Mouse (Mus musculus): ENCODE data around the gene Rasgef1b.

Gene Rasgef1b

DNA sequence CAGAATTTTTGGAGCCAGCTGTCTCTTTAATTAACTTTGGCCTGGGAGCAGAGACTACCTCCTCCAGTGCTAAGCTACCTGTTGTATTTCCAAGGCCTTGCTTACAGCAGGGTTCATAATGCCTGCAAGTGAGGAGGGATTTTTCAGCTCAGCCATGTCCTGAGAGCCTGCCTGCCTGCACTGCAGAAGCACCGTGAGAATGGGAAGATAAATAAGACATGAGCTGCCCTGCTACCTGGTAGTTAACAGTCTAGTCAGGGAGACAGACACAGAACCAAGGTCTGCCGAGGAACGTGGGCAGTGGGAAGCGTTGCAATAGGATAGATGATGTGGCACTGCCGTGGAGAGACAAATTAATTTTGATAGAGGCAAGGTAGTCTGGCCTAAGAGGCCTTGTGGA is 277.4 kb downstream of the Rasgef1b start:
- no peak for DNase-seq (ENCODE audit: low spot score in 2 of 2)

DNA sequence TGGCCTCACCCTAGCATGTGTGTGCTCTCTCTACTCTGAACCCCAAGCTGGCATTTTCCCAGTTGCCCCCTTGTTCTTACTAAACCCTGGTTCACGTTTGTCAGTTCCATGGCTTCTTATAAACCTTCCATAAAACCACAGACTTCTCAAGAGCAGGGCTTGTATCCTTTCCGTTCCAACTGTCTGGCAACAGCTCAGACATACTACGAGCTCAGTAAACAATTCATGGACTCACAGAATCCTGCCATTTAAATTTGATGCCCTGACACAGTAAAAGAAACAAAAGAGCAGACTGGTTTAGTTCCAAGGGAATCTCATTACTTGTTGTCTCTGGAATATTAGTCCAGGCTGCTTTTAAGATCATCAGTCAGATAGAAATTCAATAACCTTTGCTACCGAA is 277.9 kb downstream of the Rasgef1b start:
- DNase-seq (ENCODE audit: low spot score in 2 of 2), result no peak

GRCm38 (mm10) chr5:99450463-99450862 is 278.4 kb downstream of the Rasgef1b start:
- no peak for DNase-seq (ENCODE audit: low spot score in 2 of 2)

DNA sequence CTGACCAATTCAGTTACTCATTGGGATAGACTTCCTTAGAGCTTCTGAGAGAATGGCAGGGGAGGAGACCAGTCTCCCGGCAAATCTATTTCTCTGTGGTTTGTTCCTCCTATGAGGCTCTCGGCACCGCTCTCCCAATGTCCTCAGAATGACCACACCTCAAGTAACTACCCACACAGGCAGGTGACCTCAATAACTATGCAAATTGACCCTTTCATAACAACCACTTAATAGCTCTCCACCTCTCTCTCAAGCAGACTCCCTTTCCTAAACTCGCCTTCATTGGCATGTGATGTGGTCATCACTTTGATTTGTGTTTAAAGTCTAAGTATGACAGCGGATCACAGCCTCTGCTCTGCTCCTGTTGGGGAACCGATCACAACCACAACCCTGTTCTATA is 281.4 kb downstream of the Rasgef1b start:
- no peak for DNase-seq (ENCODE audit: low spot score in 2 of 2)

DNA sequence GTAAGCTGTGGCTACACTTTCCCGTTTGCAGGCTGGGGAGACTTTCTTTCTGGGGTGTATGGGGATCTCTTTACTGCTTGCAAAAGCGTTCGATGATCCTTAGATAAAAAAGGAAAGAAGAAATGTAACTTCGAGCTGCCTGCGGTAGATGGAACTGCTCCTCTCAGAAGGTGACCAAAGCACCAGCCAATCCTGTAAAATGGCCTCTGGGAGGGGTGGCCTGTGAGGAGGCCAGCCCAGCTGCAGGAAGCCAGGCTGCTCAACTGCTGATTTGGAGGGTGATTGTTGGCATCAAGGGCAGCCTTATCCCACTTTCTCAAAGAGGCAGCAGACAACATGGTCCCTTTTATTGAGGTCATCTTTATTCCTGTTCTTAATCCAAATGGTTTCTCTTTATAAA is 283.6 kb downstream of the Rasgef1b start:
- DNase-seq (ENCODE audit: low spot score in 2 of 2), result no peak

DNA sequence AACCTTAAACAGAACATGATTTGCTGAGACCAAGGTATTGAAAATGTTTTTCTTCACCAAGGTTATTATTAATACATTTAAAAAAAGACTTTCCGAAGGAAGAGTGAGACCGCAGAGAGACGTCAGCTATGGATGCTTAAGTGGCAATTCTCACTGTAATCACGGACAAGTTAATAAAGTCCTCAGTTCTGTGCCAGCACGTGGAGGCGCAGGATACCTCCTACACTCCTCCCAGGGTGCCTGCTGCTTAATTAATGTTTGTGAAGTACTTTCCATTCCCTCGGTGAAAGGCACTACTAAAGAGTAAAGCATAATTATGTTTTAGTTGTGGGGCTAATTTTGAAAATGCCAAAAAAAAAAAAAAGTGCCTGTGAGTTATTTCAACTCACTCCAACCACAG is 284.1 kb downstream of the Rasgef1b start:
- no peak for DNase-seq (ENCODE audit: low spot score in 2 of 2)

- no peak for DNase-seq (ENCODE audit: low spot score in 2 of 2)
Measured at GRCm38 (mm10) chr5:99440109-99440508, 288.8 kb downstream of the Rasgef1b start.

GRCm38 (mm10) chr5:99438526-99438925 is 290.3 kb downstream of the Rasgef1b start:
- no peak for DNase-seq (ENCODE audit: low spot score in 2 of 2)

DNA sequence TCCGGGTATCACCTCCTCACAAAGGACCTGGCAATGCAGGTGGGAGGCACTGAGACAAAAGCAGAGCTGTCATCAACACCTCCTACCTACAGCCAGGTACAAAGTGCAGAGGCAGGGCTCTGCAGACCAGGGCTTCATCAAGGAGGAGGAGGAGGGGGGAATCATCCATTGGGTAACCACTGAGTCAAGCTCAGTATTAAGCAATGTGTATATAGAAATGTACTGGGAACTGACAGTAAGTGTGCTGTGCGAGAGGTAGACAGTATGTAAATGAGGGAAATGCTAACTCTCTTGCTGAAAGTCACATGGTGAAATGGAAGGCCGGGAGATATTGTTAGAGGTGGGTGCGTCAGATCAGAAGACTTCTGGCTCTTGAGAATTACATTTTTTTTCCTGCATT is 294.6 kb downstream of the Rasgef1b start:
- no peak for DNase-seq (ENCODE audit: low spot score in 2 of 2)

GRCm38 (mm10) chr5:99432471-99432870 is 296.4 kb downstream of the Rasgef1b start:
- no peak for DNase-seq (ENCODE audit: low spot score in 2 of 2)

DNA sequence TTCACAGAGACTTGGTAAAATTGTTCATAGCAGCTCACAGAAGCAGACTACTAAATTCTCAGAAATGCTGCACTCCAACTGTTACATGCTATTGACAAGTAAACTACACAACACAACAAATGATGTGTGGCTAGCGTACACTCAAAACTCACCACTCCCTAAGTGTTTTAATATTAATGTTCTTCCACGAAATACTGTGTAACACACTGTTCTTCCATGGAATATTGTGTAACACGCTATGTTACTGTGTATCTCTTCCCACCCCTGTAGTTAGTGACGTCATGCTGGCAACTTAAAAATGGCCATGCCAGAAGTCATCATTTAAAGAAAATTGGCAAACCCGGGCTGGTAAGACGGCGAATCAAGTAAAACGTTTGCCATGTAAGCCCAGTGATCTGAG is 299.6 kb downstream of the Rasgef1b start:
- DNase-seq (ENCODE audit: low spot score in 2 of 2), result no peak

GRCm38 (mm10) chr5:99428648-99429047 is 300.2 kb downstream of the Rasgef1b start:
- no peak for DNase-seq (ENCODE audit: low spot score in 2 of 2)

DNA sequence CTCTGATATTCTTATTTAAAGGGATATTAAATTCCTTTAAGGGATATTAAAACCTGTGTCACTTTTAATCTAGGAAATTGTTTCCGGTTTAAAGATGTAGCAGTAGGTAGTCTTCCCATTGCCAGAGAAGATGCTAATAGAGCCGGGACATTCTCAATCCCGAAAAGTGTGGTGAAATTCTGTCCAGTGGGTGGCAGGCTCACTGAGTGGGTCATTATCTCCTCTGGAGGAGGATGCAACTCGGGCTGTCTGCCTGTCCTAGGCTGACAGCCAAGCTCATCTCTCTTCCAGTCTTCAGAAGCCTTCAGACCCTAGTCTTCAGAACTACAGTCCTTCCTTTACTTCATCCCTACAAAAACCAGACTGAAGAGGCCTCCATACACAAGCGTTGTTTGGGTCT is 305.6 kb downstream of the Rasgef1b start:
- no peak for DNase-seq (ENCODE audit: low spot score in 2 of 2)

DNA sequence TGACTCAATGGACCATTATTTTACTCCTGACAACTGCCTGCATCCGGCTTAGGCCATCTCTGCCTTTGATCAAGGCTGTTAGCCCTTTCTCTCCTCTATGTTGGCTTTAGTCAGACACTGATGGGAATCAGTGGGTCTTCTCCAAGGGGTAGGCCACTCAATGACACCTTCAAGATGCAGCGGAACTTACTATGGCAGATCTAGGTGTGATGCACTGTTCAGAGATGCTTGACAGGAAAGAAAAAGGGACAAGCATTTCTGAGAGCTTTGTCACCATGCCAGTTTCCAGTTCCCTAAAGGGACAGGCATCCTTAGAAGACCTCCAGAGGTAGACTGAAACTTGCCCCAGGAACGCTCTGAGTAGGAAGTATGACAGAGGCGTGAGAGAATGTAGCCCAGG is 306.0 kb downstream of the Rasgef1b start:
- no peak for DNase-seq (ENCODE audit: low spot score in 2 of 2)

GRCm38 (mm10) chr5:99422092-99422491 is 306.8 kb downstream of the Rasgef1b start:
- DNase-seq (ENCODE audit: low spot score in 2 of 2), result no peak

GRCm38 (mm10) chr5:99419872-99420271 is 309.0 kb downstream of the Rasgef1b start:
- DNase-seq (ENCODE audit: low spot score in 2 of 2), result no peak

- no peak for DNase-seq (ENCODE audit: low spot score in 2 of 2)
Measured at GRCm38 (mm10) chr5:99416902-99417301, 312.0 kb downstream of the Rasgef1b start.

- DNase-seq (ENCODE audit: low spot score in 2 of 2), result no peak
Measured at GRCm38 (mm10) chr5:99415676-99416075, 313.2 kb downstream of the Rasgef1b start.

GRCm38 (mm10) chr5:99415049-99415448 is 313.8 kb downstream of the Rasgef1b start:
- no peak for DNase-seq (ENCODE audit: low spot score in 2 of 2)

DNA sequence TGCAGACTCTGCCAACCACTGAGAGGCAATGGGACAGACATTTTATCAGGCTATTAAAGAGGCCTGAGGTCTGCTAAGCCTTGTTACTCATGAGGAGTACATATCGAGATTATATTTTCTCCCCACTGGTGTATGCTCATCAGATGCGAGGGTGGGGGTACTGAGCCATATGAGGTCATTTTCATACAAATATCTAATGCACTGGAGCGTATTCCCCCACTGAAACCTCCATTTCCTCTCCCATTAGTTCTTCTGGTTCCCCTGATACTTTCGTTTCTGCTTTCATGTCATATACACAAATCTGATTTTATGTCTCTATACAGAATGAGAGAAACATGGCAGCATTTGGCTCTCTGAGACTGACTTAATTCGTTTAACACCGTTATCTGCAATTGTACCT is 314.6 kb downstream of the Rasgef1b start:
- peak in 1 of 2 experiments; percentile 19 for DNase-seq (ENCODE audit: low spot score in 2 of 2)

DNA sequence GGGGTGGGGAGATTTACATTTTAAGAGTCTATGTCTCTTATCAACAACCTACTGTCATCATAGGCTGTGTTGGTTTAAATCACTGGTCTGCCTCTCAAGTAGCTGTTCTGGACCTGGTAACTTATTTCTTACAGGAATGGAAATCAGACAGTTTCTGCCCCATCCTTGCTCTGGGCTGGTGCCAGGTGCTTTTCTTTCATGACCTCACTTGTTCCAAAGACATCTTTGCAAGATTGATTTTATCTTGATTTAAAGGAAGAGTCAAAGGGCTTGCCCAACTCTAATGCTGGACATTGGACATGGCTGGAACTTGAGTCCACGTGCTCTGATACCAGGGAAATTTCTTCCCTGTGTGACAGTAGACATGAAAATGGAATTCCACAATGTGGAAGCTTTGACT is 315.0 kb downstream of the Rasgef1b start:
- no peak for DNase-seq (ENCODE audit: low spot score in 2 of 2)

DNA sequence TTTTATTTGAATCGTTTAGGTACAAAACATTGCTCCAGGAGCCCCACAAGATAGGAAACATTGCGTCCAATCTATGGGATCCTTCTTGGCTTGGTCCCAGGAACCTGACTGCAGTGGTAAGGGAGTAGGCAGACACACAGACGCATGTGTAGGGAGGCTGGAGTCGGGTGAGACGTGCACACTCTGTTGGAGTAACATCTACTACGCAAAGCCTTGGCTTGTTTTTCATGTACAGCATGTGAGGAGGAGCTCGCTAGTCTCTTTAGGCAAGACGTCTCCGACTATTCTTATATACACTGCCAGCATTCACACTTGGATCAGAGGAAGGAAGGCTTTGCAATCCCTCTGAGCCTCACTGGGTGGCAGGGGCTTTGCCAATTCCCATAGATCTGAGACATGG is 315.5 kb downstream of the Rasgef1b start:
- DNase-seq (ENCODE audit: low spot score in 2 of 2), result no peak

- DNase-seq (ENCODE audit: low spot score in 2 of 2), result no peak
Measured at GRCm38 (mm10) chr5:99404403-99405170, 324.3 kb downstream of the Rasgef1b start.

- DNase-seq (ENCODE audit: low spot score in 2 of 2), result no peak
Measured at GRCm38 (mm10) chr5:99403325-99403724, 325.5 kb downstream of the Rasgef1b start.
